Mouse (Mus musculus) lung, postnatal 0 days (tissue): Measurements from ENCODE around the gene Pibf1.

ENCODE experiments used
- CTCF ChIP-seq: IDR thresholded peaks from 2 replicates; pipeline ENCODE4 v1.5.1; 2016; ENCODE audit warnings: antibody characterized with exemption, mild to moderate bottlenecking
- EP300 ChIP-seq: IDR thresholded peaks from 2 replicates; pipeline ENCODE4 v1.6.1; 2016; ENCODE audit warnings: antibody characterized with exemption, mild to moderate bottlenecking, control low read depth

DNA sequence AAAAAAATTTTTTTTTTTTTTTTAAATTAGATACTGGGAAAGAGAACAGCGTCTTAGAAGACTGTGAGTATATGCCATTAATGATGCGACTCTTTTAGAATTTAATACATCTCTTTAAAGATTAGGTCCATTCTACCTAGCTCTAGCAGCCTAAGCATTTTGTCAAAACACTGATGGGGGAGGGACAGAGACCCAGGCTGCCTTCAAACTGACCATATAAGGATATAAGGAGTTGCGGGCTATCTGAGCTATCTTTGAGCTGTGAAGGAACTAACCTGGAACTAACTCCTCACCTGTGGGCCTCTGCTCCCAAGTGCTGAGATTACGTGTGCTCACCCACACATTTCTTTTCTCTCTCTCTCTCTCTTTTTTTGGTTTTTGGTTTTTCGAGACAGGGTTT lies 193.0 kb downstream of the Pibf1 start:
- TF ChIP-seq EP300: no peak
- TF ChIP-seq CTCF: no peak
